Mouse (Mus musculus): Measurements from ENCODE around the gene Stoml3. TPM values are rescaled to one million over a fixed set of nuclear protein-coding genes. Genes with fewer than 3 reads are reported as not detected.

Gene Stoml3
- polyA plus RNA-seq, 1 experiment from 2014 or later: not detected

- 63% methylated on average over 10 of the region's 10 CpGs for WGBS
- Histone ChIP-seq H3K36me3 (replicated peaks) (no peaks in the 10 kb centered on the region), H3K4me2 (no peak overlapping the region), H3K27ac (no peak overlapping the region), H3K9me3 (no peaks in the 10 kb centered on the region), H3K27me3 (replicated peaks) (no peaks in the 10 kb centered on the region), H3K9ac (no peak overlapping the region), H3K4me3 (no peak overlapping the region), H3K4me1 (peaks cover 3% of the 10 kb centered on the region; the same call in 1 of the 2 replicates)
- ATAC-seq (replicated peaks): no peak
Observed at GRCm38 (mm10) chr3:53555031-53555952, 66.8 kb downstream of the Stoml3 start.

DNA sequence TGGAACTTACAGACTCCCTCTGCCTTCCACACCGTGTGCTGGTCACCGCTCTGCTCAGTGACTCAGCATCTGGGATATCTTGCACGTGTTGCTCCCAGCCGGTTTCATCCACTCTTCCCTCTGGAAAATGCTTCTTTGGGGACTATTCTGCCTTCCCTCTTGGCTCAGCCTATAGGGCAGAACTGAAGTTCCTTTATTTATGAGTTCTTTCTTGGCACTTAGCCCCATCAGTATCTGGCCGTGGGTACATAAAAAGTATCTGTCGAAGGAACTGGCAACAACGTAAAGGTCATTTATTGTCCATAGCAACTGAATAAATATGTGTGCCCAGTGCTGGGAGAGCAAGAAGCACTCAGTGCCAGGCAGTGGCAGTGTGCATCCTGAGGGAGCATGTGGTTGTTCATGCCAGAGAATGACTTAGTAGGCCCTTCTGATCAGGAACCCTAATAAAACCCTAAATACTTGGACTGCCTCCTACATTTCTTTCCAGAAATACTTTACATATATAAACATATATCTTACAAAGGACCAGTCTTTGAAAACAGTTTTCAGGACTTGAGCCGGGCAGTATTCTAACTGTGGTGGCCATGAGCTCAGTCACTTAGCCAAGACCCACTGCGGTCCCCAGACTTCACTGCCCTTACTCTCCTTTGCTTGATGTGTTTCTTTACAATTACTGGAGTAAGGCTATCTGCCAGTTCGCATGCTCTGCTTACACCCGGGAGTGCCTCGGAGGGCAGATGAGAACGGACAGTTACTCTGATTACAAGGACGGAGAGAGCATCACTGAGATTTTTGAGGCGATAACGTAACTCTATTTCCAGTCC, 69.1 kb downstream of the Stoml3 start:
- Histone ChIP-seq H3K27me3 (replicated peaks) (no peaks in the 10 kb centered on the region), H3K4me1 (peaks cover 3% of the 10 kb centered on the region; the same call in 1 of the 2 replicates), H3K9me3 (no peaks in the 10 kb centered on the region), H3K27ac (no peak overlapping the region), H3K36me3 (replicated peaks) (no peaks in the 10 kb centered on the region), H3K4me3 (no peak overlapping the region), H3K4me2 (no peak overlapping the region), H3K9ac (no peak overlapping the region)
- 77% methylated on average over 16 of the region's 16 CpGs for WGBS
- ATAC-seq (replicated peaks): no peak; the same call in 1 of the 2 replicates

Other genes with a start within 250 kb of the Stoml3 start
- gene Nhlrc3, start 25.3 kb upstream of the Stoml3 start, polyA plus RNA-seq (2015; fragmentation: Nextera tagmentation; extraction: Ambion mirVana): 9.3 and 11.6 TPM in 2 replicates
- gene Proser1, start 25.0 kb upstream of the Stoml3 start, polyA plus RNA-seq (2015; fragmentation: Nextera tagmentation; extraction: Ambion mirVana): 22.9 and 23.2 TPM in 2 replicates
- gene Frem2, start 168.7 kb downstream of the Stoml3 start, polyA plus RNA-seq (2015; fragmentation: Nextera tagmentation; extraction: Ambion mirVana): 1.0 and 1.1 TPM in 2 replicates